Mouse (Mus musculus) skeletal muscle tissue, adult 2 months (tissue): Measurements from ENCODE around the gene Zfp821.

Experiments
- DNase-seq: peaks from one replicate; pipeline ENCODE4 v3.0.0-alpha.2; 2012; ENCODE audit warnings: low read depth, low spot score

Zfp821 gene

GRCm38 (mm10) chr8:109705320-109706075, at the start of gene Zfp821:
Gene Zfp821, plus strand, starts transcription at chr8:109705546.
- DNase-seq, result peak; percentile 72

GRCm38 (mm10) chr8:109656860-109657259, 48.5 kb upstream of the Zfp821 start:
- no peak for DNase-seq

GRCm38 (mm10) chr8:109662328-109662727, 43.0 kb upstream of the Zfp821 start:
- DNase-seq, result no peak

- no peak for DNase-seq
These were observed 38.7 kb upstream of the Zfp821 start for GRCm38 (mm10) chr8:109666616-109667015.

- DNase-seq, result no peak
These were observed 32.7 kb upstream of the Zfp821 start for GRCm38 (mm10) chr8:109672656-109673055.

- DNase-seq, result no peak
These were observed 31.8 kb upstream of the Zfp821 start for GRCm38 (mm10) chr8:109673596-109673995.

- DNase-seq, result no peak
These were observed 29.3 kb upstream of the Zfp821 start for GRCm38 (mm10) chr8:109675896-109676643.

- no peak for DNase-seq
These were observed 23.8 kb upstream of the Zfp821 start for GRCm38 (mm10) chr8:109681535-109681934.

- DNase-seq, result no peak
These were observed 23.2 kb upstream of the Zfp821 start for GRCm38 (mm10) chr8:109682120-109682519.

GRCm38 (mm10) chr8:109687248-109687647, 18.1 kb upstream of the Zfp821 start:
- DNase-seq, result no peak

GRCm38 (mm10) chr8:109691769-109692168, 13.6 kb upstream of the Zfp821 start:
- DNase-seq, result no peak

GRCm38 (mm10) chr8:109692443-109693145, 12.8 kb upstream of the Zfp821 start:
- no peak for DNase-seq

- peak; percentile 99 for DNase-seq
These were observed 12.0 kb upstream of the Zfp821 start, which contains the start of gene Ist1 for GRCm38 (mm10) chr8:109693146-109693900. Gene Ist1, minus strand, starts transcription at chr8:109693260.

- no peak for DNase-seq
These were observed 11.2 kb upstream of the Zfp821 start for GRCm38 (mm10) chr8:109694154-109694553.

GRCm38 (mm10) chr8:109697754-109698153, 7.6 kb upstream of the Zfp821 start:
- DNase-seq, result no peak

- no peak for DNase-seq
These were observed 6.9 kb upstream of the Zfp821 start for GRCm38 (mm10) chr8:109698477-109698876.

- no peak for DNase-seq
These were observed 604 bp upstream of the Zfp821 start for GRCm38 (mm10) chr8:109704565-109705319.

GRCm38 (mm10) chr8:109706076-109706873, 929 bp downstream of the Zfp821 start:
- no peak for DNase-seq

- DNase-seq, result peak; percentile 46
These were observed 1.5 kb downstream of the Zfp821 start for GRCm38 (mm10) chr8:109706874-109707237.

GRCm38 (mm10) chr8:109707921-109708320, 2.6 kb downstream of the Zfp821 start:
- no peak for DNase-seq
